Mouse (Mus musculus) kidney, embryonic 15.5 days (tissue): Measurements from ENCODE around the gene Rptor. TPM values are rescaled to one million over a fixed set of nuclear protein-coding genes. Genes with fewer than 3 reads are reported as not detected.

Experiments used
- ATAC-seq: fragments of 200-750 bp; cut with Nextera tagmentation; replicated peaks from 2 replicates; pipeline ENCODE4 v1.8.0; 2017; ENCODE audit warnings: moderate TSS enrichment; ENCODE audit not compliant: low FRiP score
- H3K27ac ChIP-seq: fragments of 300-500 bp; sonication (generic); 2 replicates; pipeline ENCODE4 v1.5.1; 2015; ENCODE audit warnings: mild to moderate bottlenecking, inconsistent platforms
- H3K27me3 ChIP-seq: fragments of 300-500 bp; sonication (generic); 2 replicates; pipeline ENCODE4 v1.6.1; 2015; ENCODE audit warnings: inconsistent platforms
- H3K36me3 ChIP-seq: fragments of 300-500 bp; sonication (generic); 2 replicates; pipeline ENCODE4 v1.6.1; 2015; ENCODE audit warnings: inconsistent platforms
- H3K4me1 ChIP-seq: fragments of 300-500 bp; sonication (generic); 2 replicates; pipeline ENCODE4 v1.6.1; 2015; ENCODE audit warnings: inconsistent platforms
- H3K4me2 ChIP-seq: fragments of 300-500 bp; sonication (generic); 2 replicates; pipeline ENCODE4 v1.6.1; 2015; ENCODE audit warnings: moderate library complexity, mild to moderate bottlenecking, inconsistent platforms
- H3K4me3 ChIP-seq: fragments of 300-500 bp; sonication (generic); replicated peaks from 2 replicates; pipeline ENCODE4 v1.5.1; 2015; ENCODE audit warnings: mild to moderate bottlenecking, inconsistent platforms
- H3K9ac ChIP-seq: fragments of 300-500 bp; sonication (generic); 2 replicates; pipeline ENCODE4 v1.6.1; 2015; ENCODE audit warnings: mild to moderate bottlenecking, inconsistent platforms
- H3K9me3 ChIP-seq: fragments of 300-500 bp; sonication (generic); replicated peaks from 2 replicates; pipeline ENCODE4 v1.6.1; 2016; ENCODE audit warnings: inconsistent platforms
- WGBS: fragments of 180-500 bp; shearing (Covaris S2); methylation state at CpG from one replicate; pipeline ENCODE4 v1.1.7; 2015; ENCODE audit warnings: mixed read lengths; 5-methylcytosine and 5-hydroxymethylcytosine counted together
- polyA plus RNA-seq: library from polyadenylated mRNA; unstranded; fragments of >200 nt; fragmentation: Nextera tagmentation; extraction: Ambion mirVana; gene quantifications from 2 replicates; pipeline ENCODE4 v1.2.1, GENCODE M21; 2015

Rptor gene
- polyA plus RNA-seq, 1 experiment from 2014 or later = 13.1 TPM

DNA sequence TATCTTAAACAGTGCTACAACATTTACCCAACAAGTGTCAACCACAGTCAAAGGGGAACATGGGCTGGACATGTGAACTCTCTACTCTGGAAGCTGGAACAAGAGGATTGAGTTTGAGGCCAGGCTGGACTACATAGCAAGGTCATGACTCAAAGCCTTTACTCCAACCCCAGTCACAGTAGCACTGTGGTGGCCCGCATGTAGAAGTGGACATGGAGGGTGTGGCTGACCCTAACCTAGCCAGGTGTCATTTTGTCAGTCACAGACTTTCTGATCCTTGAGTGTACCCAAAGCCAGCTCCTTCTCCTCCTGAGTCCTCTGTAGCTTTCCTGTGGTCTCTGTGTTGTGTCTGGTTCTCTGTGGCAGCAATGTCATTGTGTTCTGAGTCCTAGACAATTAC is 129.7 kb downstream of the Rptor start:
- Histone ChIP-seq H3K9ac (no peak overlapping the region), H3K27ac (no peak overlapping the region), H3K9me3 (no peaks in the 10 kb centered on the region), H3K4me3 (no peak overlapping the region), H3K4me2 (no peak overlapping the region), H3K4me1 (peaks cover 11% of the 10 kb centered on the region; the same call in 1 of the 2 replicates), H3K36me3 (no peaks in the 10 kb centered on the region), H3K27me3 (no peaks in the 10 kb centered on the region)
- 89% methylated on average over 1 of the region's 1 CpGs for WGBS
- no peak for ATAC-seq

DNA sequence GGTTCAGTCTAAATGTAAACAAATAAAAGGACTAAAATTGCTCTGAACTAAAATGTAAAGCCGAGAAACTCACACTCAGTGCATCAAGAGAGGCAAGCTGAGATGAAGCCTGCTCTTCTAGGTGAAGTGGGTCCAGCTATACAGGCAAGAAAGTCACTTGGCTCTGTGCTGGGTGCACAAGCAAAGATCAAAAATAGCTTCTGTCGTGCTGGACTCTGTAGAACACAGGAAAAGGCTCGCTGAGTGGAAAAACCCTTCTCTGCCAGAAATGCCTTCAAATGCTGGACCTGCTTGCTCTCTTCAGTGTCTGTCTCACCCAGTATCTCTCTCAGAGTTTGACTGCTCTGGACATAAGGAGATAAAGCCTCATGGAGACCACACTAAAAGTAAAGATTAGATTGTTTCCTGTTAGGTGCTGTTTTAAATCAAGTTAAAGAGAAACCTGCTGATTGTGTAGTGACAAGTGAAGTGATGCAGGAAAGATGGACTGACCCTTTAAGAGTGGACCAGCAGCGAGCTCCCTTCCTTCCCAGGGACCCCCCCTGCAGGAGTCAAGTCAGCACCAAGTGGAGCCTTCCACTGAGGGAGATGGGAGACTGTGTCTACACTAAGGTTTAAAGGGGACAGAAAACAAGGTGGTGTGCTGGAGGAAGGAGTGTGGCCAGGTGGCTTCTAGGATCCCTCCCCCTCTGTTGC is 130.4 kb downstream of the Rptor start:
- Histone ChIP-seq H3K9ac (no peak overlapping the region), H3K27me3 (no peaks in the 10 kb centered on the region), H3K4me1 (peaks cover 11% of the 10 kb centered on the region; the same call in 1 of the 2 replicates), H3K27ac (no peak overlapping the region), H3K36me3 (no peaks in the 10 kb centered on the region), H3K4me3 (no peak overlapping the region), H3K9me3 (no peaks in the 10 kb centered on the region), H3K4me2 (no peak overlapping the region)
- WGBS = 58% methylated on average over 4 of the region's 4 CpGs
- no peak for ATAC-seq

DNA sequence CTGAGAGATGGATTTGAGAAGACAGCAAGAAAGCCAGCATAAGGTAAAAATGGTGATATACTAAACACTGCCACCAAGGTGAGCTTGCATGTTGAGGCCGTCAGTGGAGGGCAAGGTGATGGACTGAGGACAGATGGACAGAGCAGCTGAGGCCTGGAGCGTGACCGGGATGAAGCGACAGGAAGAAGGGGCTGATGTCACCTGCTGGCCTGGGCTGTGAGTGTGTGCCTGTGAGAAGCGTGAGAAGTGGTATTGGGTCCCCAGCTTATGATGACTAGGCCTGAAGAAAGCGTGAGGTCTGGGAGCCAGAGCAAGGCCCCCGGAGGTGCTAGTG is 130.9 kb downstream of the Rptor start:
- Histone ChIP-seq H3K4me3 (no peak overlapping the region), H3K36me3 (no peaks in the 10 kb centered on the region), H3K27me3 (no peaks in the 10 kb centered on the region), H3K4me2 (no peak overlapping the region), H3K4me1 (peaks cover 11% of the 10 kb centered on the region; the same call in 1 of the 2 replicates), H3K9me3 (no peaks in the 10 kb centered on the region), H3K9ac (no peak overlapping the region), H3K27ac (no peak overlapping the region)
- 93% methylated on average over 7 of the region's 7 CpGs for WGBS
- ATAC-seq = no peak

DNA sequence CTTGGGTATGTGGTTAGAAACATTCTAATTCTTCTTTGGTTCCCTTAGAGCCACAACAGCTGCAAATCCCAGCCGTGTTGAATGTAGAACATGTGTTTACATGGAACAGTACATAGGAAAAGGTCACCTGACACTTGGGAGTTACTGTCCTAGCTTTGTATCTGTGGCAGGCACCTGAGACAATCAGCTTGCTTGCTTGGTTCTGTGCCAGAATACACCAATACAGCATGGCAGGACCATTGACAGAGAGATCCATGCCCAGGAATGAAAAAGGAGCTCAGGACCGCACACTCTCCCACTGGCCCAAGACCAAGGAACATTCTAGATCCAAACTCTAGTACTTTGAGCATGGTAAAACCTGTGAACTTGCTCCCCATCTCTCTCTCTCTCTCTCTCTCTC is 132.4 kb downstream of the Rptor start:
- Histone ChIP-seq H3K36me3 (no peaks in the 10 kb centered on the region), H3K27me3 (no peaks in the 10 kb centered on the region), H3K4me1 (peaks cover 11% of the 10 kb centered on the region; the same call in 1 of the 2 replicates), H3K9ac (no peak overlapping the region), H3K9me3 (no peaks in the 10 kb centered on the region), H3K27ac (no peak overlapping the region), H3K4me2 (no peak overlapping the region), H3K4me3 (no peak overlapping the region)
- WGBS = 89% methylated on average over 2 of the region's 2 CpGs
- ATAC-seq = no peak

DNA sequence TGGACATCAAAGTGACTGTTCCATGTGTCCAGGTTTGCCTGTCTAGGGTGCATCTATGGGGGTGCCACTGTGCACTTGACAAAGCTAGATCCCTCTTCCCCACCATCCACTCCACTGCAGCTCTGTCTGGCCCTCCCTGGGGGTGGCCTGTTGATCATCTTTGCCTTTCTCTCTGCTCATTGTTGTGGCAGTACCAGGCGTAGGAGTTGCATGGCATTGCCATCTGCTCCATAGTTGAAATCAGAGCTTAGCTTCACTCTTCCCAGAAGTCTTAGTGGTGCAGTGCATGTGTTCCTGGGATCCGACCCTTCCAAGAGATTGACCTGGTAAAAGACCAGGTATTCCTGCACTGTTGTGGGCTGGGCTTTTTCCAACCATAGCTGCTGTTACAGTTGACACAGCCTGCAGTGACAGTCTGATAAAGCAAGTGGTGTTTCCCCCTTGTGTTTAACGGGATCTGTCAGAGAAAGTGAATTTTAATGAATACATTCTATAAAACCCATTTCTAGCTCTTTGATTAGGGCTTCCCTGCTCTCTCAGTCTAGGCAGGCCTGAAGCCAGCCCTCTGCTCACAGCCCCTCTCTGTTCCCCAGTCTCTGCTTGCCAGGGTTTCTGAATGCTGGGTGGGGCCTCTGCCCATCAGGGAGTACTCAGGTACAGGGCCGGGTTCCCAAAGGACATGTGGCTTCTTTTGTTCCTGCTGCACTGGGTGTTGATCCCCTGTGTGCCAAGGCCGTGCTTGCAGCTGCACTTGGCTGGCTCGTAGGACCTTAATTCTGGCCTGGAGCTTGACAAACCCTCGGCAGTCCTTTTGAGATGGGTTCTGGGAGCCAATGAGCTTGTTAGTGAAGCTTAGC is 136.5 kb downstream of the Rptor start:
- 80% methylated on average over 7 of the region's 7 CpGs for WGBS

DNA sequence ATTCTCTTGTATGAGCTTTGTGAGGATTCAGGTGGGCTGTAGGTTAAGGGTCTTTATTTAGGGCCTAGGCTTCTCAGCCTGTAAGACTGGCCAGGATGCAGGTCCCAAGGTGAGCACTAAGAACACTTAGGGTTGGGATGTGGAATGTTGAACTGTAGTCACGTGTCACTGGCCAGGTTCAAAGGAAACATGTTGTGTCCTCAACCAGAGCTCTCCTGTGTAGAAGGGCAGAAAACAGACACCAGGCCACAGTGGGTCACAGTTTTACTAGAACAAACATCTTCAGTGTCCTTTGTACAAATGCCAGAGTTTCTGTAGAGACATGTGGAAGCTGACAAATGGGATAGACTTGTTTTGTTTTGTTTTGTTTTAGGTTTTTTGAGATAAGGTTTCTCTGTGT is 138.7 kb downstream of the Rptor start:
- ATAC-seq = no peak
- Histone ChIP-seq H3K27ac (no peak overlapping the region), H3K9me3 (no peaks in the 10 kb centered on the region), H3K9ac (no peak overlapping the region), H3K4me3 (no peak overlapping the region), H3K4me1 (0 out of 2 replicates have a peak, but pooled peaks cover 6% of the 10 kb centered on the region), H3K4me2 (no peak overlapping the region), H3K27me3 (no peaks in the 10 kb centered on the region), H3K36me3 (no peaks in the 10 kb centered on the region)
- 76% methylated on average over 1 of the region's 1 CpGs for WGBS

More for the DNA sequence above, 136.5 kb downstream of the Rptor start:
- no peak for ATAC-seq
- Histone ChIP-seq H3K27ac (no peak overlapping the region), H3K36me3 (no peaks in the 10 kb centered on the region), H3K27me3 (no peaks in the 10 kb centered on the region), H3K9me3 (no peaks in the 10 kb centered on the region), H3K4me2 (no peak overlapping the region), H3K4me1 (peaks cover 11% of the 10 kb centered on the region; the same call in 1 of the 2 replicates), H3K9ac (no peak overlapping the region), H3K4me3 (no peak overlapping the region)

DNA sequence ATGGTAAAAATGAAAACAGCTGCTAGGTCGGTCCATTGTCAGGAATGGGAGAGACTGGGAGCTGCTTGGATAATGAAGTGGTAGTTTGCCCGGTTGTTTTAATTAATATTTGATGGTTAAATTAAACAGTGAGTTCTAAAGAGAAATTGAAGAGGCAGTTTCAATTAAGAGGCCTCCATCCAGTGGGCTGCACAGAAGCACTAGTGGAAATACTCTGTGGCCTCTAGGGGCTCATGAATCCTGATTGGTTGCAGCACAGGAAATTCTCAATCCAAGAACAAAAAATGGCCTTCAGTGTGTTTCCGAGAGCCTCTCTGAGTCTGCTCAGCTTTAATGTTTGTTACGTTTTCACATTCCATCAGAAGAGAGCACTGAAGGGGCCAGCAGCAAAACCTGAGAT is 141.7 kb downstream of the Rptor start:
- H3K9me3 ChIP-seq = no peaks in the 10 kb centered on the region
- H3K4me1 ChIP-seq = no peaks in the 10 kb centered on the region
- H3K9ac ChIP-seq = no peak overlapping the region
- H3K27ac ChIP-seq = no peak overlapping the region
- H3K4me2 ChIP-seq = no peak overlapping the region
- H3K36me3 ChIP-seq = no peaks in the 10 kb centered on the region
- no peaks in the 10 kb centered on the region for H3K27me3 ChIP-seq
- no peak for ATAC-seq
- no peak overlapping the region for H3K4me3 ChIP-seq
- WGBS = 74% methylated on average over 4 of the region's 4 CpGs

DNA sequence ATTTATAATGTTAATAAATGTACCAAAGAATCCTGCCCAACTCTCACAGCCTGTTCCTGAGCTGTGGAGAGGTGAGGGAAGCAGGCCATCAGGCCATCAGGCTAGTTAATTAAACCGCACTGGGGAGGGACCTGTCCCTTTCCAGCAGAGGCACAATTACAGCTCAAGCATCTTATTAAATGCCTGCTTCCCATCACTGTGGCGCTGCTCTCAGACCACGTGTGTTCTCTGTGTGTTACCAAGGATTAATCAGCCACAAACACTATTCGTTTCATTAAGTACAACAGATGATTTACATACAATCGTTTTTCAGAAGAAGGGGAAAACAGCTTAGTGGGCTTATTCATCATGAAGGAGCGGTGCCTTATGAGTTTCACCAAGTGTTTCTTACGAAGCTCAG is 142.6 kb downstream of the Rptor start:
- Histone ChIP-seq H3K9ac (no peak overlapping the region), H3K4me2 (no peak overlapping the region), H3K9me3 (no peaks in the 10 kb centered on the region), H3K4me3 (no peak overlapping the region), H3K27me3 (no peaks in the 10 kb centered on the region), H3K36me3 (no peaks in the 10 kb centered on the region), H3K27ac (no peak overlapping the region), H3K4me1 (no peaks in the 10 kb centered on the region)
- WGBS = 80% methylated on average over 7 of the region's 7 CpGs
- no peak for ATAC-seq

DNA sequence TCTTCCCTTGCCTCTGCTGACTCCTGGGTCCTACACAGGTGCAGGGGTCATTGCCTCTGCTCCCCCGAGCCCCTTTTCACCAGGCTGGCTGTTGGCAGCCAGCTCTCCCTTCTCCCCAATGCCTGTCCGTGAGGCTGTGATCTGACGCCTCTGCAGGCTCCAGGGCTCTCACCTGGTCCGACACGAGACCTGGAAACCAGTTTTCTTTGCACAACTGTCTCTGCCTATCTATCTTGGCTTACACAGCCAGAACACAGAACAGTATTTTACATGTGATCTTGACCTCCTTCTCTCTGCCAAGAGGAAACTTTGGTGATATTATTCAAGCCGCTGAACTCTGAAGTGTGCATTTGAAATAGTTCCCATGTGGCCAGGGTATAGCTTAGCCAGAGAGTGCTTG is 151.8 kb downstream of the Rptor start:
- no peak for ATAC-seq
- Histone ChIP-seq H3K27ac (no peak overlapping the region), H3K4me2 (no peak overlapping the region), H3K4me1 (no peaks in the 10 kb centered on the region), H3K9me3 (no peaks in the 10 kb centered on the region), H3K4me3 (no peak overlapping the region), H3K36me3 (peaks cover 25% of the 10 kb centered on the region), H3K27me3 (no peaks in the 10 kb centered on the region), H3K9ac (no peak overlapping the region)
- 77% methylated on average over 6 of the region's 6 CpGs for WGBS

DNA sequence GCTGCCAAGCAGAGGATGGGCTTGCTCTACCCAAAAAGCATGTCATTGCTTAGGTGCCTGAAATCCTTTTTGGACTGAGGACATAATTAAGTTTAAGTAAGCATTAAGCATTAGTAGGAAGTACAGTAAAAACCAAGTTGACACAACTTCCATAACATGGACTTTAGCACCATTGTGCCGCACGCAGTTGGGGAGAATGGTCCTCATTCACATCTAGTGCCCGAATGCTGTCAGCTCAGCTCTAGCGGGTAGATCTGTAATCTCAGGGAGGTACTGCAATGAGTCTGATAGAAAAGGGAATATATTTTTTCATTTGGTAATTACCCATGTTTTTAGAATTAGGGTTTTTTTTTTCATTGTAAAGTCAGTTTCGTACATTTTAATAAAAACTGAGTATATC is 155.5 kb downstream of the Rptor start:
- H3K4me1 ChIP-seq = no peaks in the 10 kb centered on the region
- no peaks in the 10 kb centered on the region for H3K9me3 ChIP-seq
- H3K27me3 ChIP-seq = no peaks in the 10 kb centered on the region
- no peak overlapping the region for H3K9ac ChIP-seq
- no peak overlapping the region for H3K4me3 ChIP-seq
- H3K27ac ChIP-seq = no peak overlapping the region
- H3K36me3 ChIP-seq = peaks cover 30% of the 10 kb centered on the region
- ATAC-seq = no peak
- H3K4me2 ChIP-seq = no peak overlapping the region
- 92% methylated on average over 5 of the region's 5 CpGs for WGBS

DNA sequence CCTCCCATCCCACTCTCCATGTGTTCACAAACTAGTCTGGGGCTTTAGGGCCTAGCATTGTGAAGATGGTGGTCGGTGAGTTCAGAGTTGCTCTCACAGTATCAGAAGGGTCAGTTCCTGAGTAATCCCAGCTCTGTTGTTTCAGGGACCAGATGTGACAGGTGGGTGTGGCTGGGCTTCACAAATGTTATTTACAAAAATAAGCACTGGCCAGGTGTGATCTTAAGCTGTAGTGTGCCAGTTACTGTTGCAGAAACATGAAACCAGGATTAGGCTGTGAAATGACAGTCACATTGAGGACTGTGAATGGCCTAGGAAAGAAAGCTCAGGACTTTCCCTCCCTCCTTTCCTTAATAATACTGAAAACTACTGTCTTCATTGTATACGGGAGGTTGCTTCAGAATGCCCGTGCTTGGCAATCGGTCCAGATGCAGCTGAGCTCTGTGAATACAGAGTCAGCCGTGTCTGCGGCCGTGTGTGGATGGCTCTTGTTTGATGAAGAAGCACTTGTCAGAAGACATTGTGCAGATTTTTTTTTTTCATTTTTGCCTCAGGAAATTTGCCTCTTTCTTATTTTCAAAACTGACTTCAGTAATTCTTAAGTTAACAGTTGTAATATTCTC is 156.1 kb downstream of the Rptor start:
- Histone ChIP-seq H3K27ac (no peak overlapping the region), H3K27me3 (no peaks in the 10 kb centered on the region), H3K4me2 (no peak overlapping the region), H3K4me3 (no peak overlapping the region), H3K4me1 (no peaks in the 10 kb centered on the region), H3K36me3 (peaks cover 30% of the 10 kb centered on the region), H3K9me3 (no peaks in the 10 kb centered on the region), H3K9ac (no peak overlapping the region)
- WGBS = 69% methylated on average over 7 of the region's 7 CpGs
- no peak for ATAC-seq

DNA sequence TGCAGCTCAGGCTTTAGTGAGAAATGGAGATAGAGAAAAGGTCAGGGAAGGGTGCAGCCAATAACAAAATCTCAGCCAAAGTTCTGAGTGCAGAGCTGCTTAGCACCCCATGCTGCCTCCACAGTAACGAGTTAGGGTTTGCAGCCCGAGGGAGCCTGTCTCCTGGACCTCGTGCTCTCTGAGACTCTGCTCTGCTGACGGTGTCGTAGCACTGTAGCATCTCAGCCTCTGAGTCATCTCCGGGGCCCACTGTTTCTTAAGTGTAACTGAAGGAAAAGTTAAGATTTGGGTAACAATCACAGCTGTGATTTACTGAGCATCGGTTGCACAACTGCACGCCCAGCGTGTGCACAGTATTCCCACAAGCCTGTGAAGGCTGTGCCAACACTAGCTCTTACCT is 160.2 kb downstream of the Rptor start:
- WGBS = 84% methylated on average over 9 of the region's 9 CpGs
- no peak for ATAC-seq
- H3K9me3 ChIP-seq = no peaks in the 10 kb centered on the region
- H3K4me1 ChIP-seq = no peaks in the 10 kb centered on the region
- H3K9ac ChIP-seq = no peak overlapping the region
- H3K27me3 ChIP-seq = no peaks in the 10 kb centered on the region
- no peak overlapping the region for H3K4me2 ChIP-seq
- no peak overlapping the region for H3K27ac ChIP-seq
- no peak overlapping the region for H3K4me3 ChIP-seq
- H3K36me3 ChIP-seq = peaks cover 18% of the 10 kb centered on the region
